Mouse (Mus musculus) stomach, embryonic 15.5 days (tissue): ENCODE results near the gene Mrgpra2b. TPM values are rescaled to one million over a fixed set of nuclear protein-coding genes. Genes with fewer than 3 reads are reported as not detected.
"Not testable (repeated sequence)": the region's sequence is repeated elsewhere in the genome, so short reads cannot be mapped to it uniquely, and the experiment has no call there.

Experiments
- ATAC-seq: fragments of 200-750 bp; cut with Nextera tagmentation; 2 replicates; pipeline ENCODE4 v1.8.0; 2017; ENCODE audit warnings: low read depth, moderate number of reproducible peaks, moderate TSS enrichment; ENCODE audit not compliant: insufficient read depth, low FRiP score
- H3K27ac ChIP-seq: fragments of 300-500 bp; sonication (generic); 2 replicates; pipeline ENCODE4 v1.5.1; 2015; ENCODE audit warnings: mild to moderate bottlenecking, inconsistent platforms
- H3K27me3 ChIP-seq: fragments of 300-500 bp; sonication (generic); replicated peaks from 2 replicates; pipeline ENCODE4 v1.6.1; 2015; ENCODE audit warnings: inconsistent platforms
- H3K36me3 ChIP-seq: fragments of 300-500 bp; sonication (generic); 2 replicates; pipeline ENCODE4 v1.6.1; 2015; ENCODE audit warnings: inconsistent platforms
- H3K4me1 ChIP-seq: fragments of 300-500 bp; sonication (generic); 2 replicates; pipeline ENCODE4 v1.6.1; 2015; ENCODE audit warnings: inconsistent platforms
- H3K4me2 ChIP-seq: fragments of 300-500 bp; sonication (generic); 2 replicates; pipeline ENCODE4 v1.6.1; 2015; ENCODE audit warnings: mild to moderate bottlenecking, inconsistent platforms
- H3K4me3 ChIP-seq: fragments of 300-500 bp; sonication (generic); replicated peaks from 2 replicates; pipeline ENCODE4 v1.5.1; 2015; ENCODE audit warnings: inconsistent platforms
- H3K9ac ChIP-seq: fragments of 300-500 bp; sonication (generic); 2 replicates; pipeline ENCODE4 v1.6.1; 2015; ENCODE audit warnings: inconsistent platforms
- H3K9me3 ChIP-seq: fragments of 300-500 bp; sonication (generic); 2 replicates; pipeline ENCODE4 v1.6.1; 2016; ENCODE audit warnings: inconsistent platforms
- polyA plus RNA-seq: library from polyadenylated mRNA; unstranded; fragments of >200 nt; fragmentation: Nextera tagmentation; extraction: Ambion mirVana; gene quantifications from 2 replicates; pipeline ENCODE4 v1.2.1, GENCODE M21; 2015

Gene Mrgpra2b
- polyA plus RNA-seq, 1 experiment from 2014 or later: 0.21 TPM

GRCm38 (mm10) chr7:47427815-47428508 is 100.7 kb downstream of the Mrgpra2b start:
- H3K4me2 ChIP-seq, H3K36me3 ChIP-seq, H3K27ac ChIP-seq, ATAC-seq, H3K9ac ChIP-seq, H3K4me3 ChIP-seq, H3K4me1 ChIP-seq, H3K9me3 ChIP-seq, H3K27me3 ChIP-seq: not testable (repeated sequence)

Other genes with a start within 250 kb of the Mrgpra2b start
- gene Mrgpra1, start 174.6 kb downstream of the Mrgpra2b start, polyA plus RNA-seq: not detected in 2 replicates
- gene Mrgpra2a, start 76.7 kb downstream of the Mrgpra2b start, polyA plus RNA-seq: 0.48 TPM in 1 of 2 replicates, not detected in the other
- not detected in 2 replicates for gene Mrgpra3, start 72.5 kb upstream of the Mrgpra2b start, polyA plus RNA-seq